Mouse (Mus musculus): ENCODE data around the gene Pdzrn3.

Gene Pdzrn3

DNA sequence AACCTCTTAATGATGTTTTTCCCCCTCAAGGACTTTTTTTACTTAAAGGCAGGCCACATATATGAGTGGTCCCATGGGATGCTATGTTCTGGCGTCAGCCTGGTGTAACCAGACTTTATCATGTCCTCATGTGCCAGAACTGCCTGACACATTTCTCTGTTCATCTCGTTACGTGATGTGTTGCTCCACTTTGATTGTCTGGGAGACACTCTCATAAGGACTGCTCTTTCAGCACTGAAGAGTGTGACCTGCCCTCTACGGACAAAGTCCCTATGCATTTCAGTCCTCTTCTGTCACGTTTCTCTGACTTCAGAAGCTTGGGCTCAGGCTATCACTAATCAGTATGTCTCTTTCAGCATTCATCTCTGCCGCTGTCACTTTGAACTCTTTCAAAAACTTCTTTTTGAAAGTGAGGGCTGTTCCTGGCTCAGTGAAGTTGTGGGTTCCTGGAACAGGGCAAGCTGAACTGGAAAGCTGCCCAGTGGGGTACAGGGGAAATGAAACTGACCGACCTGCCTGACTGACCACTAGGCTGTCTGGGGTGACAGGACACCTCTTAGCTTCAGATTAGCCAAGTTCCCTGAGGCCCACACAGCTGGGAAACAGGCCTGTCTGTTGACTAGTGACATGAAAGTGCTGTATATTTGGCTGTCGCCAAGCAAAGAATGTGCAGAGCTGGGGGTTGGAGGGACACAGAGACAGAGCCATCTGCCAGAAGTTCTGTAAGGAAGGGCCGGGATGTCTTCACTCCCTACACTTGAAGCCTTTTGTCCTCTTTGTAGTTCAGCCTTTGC is 10.7 kb downstream of the Pdzrn3 start:
- DNase-seq (ENCODE audit: low read depth, low spot score) = no peak

DNA sequence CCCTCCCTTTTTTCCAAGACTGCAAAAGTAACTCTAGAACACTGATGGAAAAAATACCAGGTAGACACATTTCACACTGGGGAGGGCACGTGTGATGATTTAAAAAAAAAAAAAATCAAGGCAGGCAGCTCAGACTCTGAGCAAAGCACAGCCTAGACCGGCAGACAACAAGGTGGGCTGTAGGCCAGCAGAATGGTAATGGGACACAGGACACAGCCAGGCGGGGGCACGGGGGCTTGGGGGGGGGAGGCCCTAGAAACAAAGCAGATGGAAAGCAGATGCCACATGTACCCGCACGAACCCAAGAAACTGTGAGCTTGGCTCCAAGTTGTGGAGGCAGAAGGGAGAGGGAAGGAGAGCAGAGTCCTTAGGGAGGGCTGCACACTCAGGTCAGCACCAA is 11.9 kb downstream of the Pdzrn3 start:
- DNase-seq (ENCODE audit: low read depth, low spot score) = no peak

DNA sequence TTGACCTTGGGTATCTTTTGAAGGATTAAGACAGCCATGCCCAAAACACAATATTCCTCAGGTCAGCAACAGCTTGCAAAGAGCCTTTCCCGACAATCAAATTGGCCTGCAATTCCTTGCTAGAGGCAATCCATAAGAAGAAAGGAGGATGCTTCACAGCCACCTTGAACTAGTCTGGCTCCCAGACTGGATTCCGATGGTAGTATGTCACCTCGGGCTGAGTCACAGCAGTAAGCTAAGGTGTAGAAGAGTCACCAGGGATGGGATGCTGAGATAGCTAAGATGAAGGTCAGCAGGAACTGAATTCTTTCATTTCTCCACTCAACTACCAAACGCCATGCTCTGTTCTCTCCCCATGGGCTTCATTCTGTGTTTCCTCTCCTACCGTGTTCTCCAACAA is 13.8 kb downstream of the Pdzrn3 start:
- DNase-seq (ENCODE audit: low read depth, low spot score) = no peak

DNA sequence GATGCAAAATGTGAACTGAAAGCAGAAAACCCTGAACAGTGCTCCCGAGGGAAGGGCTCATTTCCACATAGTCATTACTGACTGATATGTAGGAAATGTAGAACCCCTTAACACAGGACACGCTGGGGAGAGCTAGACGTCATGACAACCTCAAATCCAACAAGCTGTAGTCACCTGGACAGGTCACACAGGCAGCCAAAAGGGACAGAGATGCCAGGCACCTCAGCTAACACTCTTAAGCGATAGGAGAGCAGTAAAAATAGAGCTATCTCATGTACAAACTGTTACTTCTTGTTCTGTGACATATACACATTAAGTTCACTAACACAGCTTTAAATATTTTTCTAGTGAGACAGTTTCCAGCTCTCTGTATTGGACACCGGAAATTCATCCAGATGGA is 15.0 kb downstream of the Pdzrn3 start:
- DNase-seq (ENCODE audit: low read depth, low spot score) = no peak

DNA sequence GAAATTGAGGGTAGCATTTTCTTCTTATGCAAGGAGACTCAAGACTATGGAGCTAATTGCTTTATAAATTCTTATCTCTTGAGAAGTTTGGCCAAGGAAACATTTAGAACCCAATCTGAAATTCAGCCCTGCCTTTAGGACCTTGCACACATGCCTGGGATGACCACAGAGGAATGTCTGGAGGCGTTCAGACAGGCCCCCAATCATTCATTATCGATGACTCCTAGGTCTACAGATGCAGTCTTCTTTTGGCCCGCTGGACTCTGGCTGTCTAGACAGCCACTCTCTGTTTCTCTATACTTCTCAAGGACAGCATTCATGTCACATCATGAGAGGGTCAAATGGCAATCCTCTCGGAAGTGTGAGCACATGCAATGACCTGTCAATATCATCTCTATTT is 15.4 kb downstream of the Pdzrn3 start:
- DNase-seq (ENCODE audit: low read depth, low spot score) = no peak

DNA sequence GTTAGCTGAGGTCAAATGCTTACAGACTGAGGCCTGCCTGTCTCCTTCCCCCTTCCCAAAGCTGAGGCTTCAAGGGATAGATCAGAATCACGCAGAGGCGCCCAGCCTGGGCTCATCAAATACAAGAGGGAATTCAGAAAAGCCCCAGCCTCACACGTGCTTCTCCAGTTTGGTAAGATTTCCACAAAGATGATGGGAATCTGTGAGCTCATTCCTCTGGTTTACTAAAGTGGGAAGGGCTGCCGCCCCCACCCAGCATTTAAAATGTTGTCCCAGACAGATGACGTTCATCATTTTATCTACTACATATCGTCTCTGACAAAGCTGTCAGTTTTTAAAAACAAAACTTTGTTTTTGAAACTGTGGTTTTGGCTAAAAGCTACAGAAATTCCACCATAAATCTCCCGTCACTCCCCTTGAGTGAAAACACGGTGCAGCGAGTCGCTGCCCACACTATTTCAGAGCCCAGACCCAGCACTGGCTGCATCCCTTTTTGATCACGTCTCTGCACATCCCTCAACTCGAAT is 17.4 kb downstream of the Pdzrn3 start:
- DNase-seq (ENCODE audit: low read depth, low spot score) = no peak

DNA sequence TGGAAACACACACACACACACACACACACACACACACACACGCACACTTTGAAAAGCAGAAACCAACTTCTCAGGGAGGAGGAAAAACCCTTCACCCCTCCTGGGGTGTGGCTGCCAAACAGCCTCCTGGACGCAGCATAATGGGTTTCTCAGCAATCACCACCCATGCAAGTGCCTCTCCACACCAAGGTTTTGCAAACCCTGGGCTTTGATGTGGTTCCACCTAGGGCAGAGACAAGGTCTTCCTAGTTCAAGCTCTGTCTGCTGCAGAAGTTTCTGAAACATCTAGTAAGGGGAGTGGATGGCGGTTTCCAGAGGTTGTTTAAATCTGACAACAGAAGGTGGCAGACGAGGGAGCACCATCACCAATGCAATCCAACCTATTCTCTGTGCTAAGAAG is 18.1 kb downstream of the Pdzrn3 start:
- no peak for DNase-seq (ENCODE audit: low read depth, low spot score)

DNA sequence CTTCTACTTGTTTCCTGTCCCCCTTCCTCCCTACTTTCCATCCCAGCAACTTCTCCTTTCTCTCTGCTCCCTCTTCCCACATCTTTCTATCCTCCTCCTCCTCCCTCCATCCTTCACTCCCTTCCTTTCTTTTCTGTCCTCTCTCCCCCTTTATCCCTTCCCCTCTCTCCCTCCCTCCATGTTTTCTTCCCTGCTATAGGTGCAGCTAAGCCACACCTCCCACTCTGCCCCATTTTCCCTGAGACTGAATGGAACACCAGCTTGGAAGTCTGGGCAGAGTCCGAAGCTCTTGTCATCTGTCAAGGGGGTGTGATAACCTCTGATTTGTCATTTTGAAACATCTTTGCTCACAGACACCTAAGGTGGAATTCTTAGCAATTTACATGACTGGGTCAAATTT is 22.8 kb downstream of the Pdzrn3 start:
- no peak for DNase-seq (ENCODE audit: low read depth, low spot score)

DNA sequence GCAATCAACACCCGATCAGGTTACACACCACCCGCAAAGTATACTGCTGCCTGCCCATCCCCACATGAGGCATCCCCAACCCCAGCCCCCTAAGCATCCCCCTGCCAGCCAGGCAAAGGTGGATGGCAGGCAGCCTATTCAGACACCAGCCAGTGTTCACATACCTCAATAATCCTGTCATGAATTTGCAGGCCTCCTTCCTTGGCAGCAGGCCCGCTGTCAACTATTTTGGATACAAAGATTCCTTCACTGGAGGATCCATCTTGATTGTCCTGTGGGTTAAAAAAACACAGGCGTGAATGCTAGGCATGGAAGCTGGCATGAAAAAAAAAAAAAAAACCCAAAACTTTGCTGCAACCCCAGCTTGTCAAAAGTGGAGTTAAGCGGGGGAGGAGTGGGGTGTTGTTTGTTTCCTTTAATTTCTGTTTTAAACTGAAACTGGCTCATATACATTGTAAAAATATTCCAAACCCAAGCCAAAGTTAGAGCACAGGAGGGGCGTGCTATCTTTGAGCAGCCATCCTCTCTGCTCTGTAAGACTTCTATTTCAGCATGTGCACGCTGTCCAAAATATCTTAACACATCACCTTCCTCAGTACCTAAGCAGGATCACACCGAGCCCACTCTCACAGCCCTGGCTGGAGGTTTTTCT is 23.3 kb downstream of the Pdzrn3 start:
- DNase-seq (ENCODE audit: low read depth, low spot score) = no peak

DNA sequence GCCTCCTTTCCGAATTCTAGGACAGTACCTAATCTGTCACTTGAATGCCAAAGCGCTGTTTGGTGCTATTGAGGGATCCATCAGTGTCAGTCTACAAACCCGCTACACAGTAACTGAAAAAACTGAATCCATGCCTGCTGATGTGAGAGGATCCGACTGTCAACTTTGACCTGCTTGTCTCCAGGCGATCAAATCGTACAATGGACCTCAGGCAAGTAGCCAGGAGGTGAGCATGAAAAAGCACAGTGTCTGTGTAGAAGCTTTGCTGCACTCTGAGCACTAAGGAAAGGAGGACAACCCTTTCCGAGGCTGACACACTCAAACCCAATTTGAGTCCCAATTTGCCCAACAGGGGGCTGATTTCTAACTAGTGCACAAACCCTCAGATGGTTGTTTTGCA is 24.0 kb downstream of the Pdzrn3 start:
- no peak for DNase-seq (ENCODE audit: low read depth, low spot score)

DNA sequence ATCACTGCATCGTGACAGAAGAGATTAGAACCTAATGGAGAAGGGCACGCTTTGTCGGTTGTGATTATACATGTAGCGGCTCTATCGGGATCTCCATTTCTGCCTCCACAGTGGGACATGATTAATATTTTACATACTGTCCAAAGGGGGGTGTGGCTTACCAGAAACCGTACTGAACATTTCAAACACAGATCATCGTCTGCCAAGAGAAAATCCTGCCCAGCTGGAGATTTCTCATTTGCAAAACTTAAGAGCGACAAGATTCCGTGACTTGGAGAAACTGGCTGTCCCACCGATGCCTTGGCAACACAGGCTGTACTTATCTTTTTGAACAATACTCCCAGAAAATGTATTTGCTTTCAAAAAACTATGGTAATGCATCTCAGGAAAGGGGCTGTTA is 25.1 kb downstream of the Pdzrn3 start:
- no peak for DNase-seq (ENCODE audit: low read depth, low spot score)

DNA sequence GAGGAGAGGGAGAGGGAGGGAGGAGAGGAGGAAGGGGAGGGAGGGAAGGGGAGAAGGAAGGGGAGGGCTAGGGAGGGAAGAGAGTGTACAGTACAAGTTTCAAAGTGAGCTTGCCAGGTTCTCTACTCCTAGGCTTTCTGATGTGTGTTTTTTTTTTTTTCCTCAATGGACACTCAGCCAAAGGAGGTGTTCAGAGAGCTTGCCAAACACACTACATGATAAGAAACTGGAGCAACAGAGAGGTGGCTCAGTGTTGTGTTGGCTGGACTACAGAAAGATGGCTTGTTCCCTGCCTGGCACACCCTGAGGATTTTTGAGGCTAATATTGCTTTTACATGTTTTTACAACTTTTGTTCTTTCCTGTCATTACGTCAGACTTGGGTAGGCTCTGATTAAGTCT is 26.6 kb downstream of the Pdzrn3 start:
- no peak for DNase-seq (ENCODE audit: low read depth, low spot score)

DNA sequence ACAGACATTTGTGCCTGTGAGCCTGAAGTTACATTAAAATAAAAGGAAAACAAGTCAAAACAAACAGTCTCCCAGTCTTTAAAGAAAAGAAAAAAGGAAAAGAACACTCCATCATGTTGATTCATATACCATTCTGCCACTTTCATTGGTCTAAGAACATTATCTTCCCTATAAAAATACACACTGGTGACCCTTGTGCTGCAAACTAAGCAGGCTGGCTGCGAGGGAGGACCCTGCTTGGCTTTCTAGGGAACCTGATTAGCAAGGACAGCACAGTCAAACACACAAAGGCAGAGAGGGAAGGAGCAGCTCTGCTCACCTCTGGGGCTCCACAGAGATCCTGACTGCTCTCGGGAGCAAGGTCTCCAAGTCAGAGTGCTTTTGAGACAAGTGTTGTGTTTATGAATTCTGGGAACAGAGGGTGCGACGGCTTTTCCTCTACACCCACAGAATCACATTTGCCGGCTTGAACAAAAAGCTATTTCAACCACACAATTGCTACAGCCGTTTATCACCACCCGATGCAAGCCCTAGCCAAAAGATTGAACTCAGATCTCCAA is 27.2 kb downstream of the Pdzrn3 start:
- no peak for DNase-seq (ENCODE audit: low read depth, low spot score)

DNA sequence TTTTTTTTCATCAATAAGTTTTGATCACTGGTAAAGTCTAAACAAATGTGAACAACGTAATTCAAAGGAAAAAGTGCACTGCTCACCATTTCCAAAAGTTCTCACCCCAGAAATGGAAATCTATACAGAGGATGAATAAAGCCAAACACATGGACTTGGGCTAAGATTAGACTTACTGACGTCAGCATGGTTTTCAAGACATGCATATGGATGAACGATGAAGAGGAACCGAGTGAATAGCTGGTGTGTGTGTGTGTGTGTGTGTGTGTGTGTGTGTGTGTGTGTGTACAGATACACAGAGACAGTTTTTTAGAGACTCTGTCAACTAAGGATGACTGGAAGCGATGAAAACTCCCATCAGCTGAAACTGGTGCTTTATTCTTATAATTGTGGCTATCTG is 29.2 kb downstream of the Pdzrn3 start:
- DNase-seq (ENCODE audit: low read depth, low spot score) = no peak

DNA sequence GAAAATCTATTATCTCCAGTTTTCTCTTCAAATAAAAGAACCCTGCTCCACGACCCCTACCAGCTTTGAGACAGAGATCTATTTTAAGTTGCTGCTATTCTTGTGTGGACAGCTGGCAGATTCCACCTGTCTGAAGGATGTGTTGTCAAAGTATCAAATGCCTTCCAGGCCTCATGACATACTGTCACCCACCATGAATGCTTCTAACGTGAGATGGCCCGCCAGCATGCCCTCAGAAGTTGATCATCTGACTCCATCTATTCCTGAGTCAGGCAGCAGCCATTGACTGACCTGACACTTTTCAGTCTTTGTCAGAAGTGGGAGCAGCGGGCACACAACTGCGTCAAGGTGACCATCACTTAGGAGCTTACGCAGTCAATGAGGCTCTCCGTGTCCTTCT is 37.6 kb downstream of the Pdzrn3 start:
- DNase-seq (ENCODE audit: low read depth, low spot score) = peak; percentile 89

DNA sequence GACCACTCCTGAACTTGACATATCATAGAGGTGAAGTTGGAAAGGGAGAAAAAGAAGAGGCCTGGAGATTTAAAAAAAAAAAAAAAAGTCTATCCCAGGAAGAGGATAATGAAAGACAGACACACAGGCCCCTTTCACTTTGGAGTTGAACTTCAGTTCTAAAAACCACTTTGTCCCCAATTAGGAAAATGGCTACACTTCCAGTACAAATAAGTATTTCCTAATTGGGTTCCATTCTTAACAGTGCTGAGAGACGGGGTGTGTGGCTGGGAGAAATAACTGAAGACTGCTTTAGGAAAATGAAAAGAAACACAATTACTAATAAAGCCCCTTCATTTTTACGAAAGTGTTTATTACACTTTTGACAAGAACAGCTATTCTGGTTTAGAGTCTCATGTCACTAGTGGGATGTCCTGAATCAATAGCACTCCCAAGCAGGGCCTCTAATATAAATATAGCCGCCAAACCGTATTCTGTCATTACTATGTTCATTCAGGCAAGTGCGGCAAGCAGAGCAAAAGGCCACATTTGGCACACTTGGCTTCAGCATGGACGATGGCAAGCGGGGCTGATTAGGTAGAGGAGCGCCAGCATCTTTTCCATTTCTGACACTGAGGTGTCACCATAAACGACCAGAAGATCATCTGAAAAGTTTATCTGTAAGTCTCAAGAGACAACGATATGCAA is 39.7 kb downstream of the Pdzrn3 start:
- DNase-seq (ENCODE audit: low read depth, low spot score) = no peak

DNA sequence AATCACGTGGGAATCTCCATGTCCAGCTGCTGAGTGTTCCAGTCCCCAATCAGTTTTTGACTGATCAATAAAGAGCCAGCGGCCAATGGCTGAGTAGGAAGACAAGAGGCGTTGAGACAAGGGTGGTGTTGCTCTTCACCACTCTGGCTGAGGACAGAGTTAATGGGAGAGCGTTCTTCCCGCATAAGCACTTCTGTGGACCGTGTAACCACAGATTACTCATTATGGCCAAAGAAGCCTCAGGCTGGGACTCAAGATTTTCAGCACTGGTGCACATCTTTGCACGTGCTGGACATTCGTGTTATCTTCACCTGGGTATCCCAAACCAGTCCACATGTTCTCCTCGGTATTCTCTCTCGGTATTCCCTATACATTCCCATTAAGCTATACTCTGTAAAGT is 41.0 kb downstream of the Pdzrn3 start:
- no peak for DNase-seq (ENCODE audit: low read depth, low spot score)

DNA sequence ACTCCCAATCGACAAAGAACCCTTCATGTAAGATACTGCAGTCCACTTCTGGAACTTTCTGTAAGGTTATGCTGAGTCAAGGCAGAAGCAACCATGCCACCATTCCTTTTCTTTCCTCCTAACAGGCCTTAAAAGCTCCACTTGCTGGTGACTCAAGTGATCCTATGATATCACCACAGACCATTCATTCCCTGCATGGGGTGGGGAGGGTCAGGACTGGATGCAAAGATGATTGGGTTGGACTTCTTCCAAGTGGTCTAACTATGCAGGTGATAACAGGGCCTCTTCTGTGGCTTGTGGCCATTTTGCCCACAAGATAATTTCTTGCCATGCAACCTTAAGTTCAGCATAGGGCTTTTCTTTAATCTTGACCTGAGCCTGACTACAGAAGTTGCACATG is 42.0 kb downstream of the Pdzrn3 start:
- DNase-seq (ENCODE audit: low read depth, low spot score) = no peak

DNA sequence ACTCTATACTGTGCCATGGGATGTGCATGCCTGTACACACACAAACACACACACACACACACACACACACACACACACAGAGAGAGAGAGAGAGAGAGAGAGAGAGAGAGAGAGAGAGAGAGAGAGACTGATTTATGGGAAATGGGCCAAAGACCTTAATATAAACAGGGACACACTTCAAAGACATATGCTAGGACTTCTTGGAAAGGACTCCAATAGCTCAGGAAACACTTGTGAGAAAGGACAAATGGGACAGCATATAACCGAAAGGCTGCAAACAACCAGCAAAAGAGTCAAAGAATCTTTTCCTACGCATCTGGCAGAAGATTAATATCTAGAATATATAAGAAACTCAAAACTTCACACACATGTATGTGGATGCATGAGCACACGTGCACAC is 43.2 kb downstream of the Pdzrn3 start:
- no peak for DNase-seq (ENCODE audit: low read depth, low spot score)

DNA sequence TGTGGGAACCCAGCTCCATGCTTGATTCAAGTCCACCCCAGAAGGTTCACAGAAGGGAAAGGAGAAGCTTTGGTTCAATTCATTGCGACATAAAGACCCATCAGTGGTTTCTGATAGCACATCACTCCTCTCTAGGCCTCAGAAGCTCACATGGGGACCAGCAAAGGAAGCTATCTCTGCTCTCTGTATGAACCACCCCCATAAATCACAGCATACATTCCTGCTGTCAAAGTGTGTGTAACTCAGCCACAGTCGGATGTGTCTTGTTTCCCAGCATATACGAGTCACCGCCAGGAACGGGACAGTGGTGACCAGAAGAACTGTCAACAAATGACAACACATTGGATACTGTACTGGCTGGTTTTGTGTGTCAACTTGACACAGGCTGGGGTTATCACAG is 47.3 kb downstream of the Pdzrn3 start:
- peak; percentile 69 for DNase-seq (ENCODE audit: low read depth, low spot score)

DNA sequence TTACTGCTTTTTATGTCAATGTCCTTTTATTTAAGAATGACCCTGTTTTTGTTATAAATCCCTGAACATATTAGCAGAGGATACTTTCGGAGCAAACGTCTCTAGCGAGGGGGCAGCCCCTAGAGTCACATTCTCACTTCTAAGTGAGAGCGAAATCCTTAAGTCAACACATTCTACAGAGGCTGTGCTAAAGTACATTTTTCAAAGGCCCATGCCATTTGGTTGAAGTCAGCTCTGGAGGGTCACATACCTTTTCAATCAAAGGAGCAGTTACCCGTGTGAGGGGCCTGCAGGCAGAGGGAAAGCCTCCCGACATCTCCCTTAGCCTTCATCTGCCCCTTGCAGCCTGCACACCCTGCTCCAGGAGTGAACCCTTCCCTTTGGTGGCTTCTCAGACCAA is 48.2 kb downstream of the Pdzrn3 start:
- DNase-seq (ENCODE audit: low read depth, low spot score) = no peak

DNA sequence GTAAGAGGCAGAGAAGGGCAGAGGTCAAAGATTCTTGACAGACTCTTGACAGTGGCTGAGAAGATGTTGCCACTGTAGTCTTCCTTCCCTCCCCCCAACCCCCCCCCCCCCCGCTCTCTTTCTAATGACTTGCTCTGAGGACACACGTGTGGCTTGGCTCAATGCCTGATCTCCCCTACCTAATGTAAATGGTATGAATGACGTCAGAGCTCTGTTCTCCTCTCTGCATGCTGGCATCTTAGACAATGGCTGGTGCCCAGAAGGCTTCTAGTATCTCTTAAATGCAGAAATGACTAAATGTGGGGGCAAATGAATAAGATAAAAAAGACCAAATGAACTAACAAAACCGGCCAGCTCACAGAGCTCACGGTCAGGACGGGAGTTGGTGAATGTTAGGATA is 49.2 kb downstream of the Pdzrn3 start:
- no peak for DNase-seq (ENCODE audit: low read depth, low spot score)
